Mouse (Mus musculus) left cerebral cortex, postnatal 25 days (tissue): ENCODE data around the gene Sycp2. TPM values are rescaled to one million over a fixed set of nuclear protein-coding genes. Genes with fewer than 3 reads are reported as not detected.

Experiments used
- DNase-seq, 2 experiments: peaks; one replicate each; pipeline ENCODE4 v3.0.0; 2022; ENCODE audit warnings: low spot score in 2 of 2, mixed read lengths in 1 of 2
- intact Hi-C: fragments of 180-260 bp; cut with DNase I; formaldehyde crosslinking; loops from one replicate; pipeline ENCODE4 v1.15.1; 2025
- total RNA-seq, 2 experiments: library from RNA; stranded (reverse); gene quantifications; 2 replicates each; pipeline ENCODE4 v1.2.3; 2021

Sycp2 gene
- 1 to 10 TPM; 1.2 to 1.5 TPM for total RNA-seq

GRCm38 (mm10) chr2:178407053-178407815 is at the start of gene Sycp2:
Sycp2 (minus strand) TSS chr2:178407685.
- DNase-seq = no peak
- intact Hi-C loops = no loop called here

GRCm38 (mm10) chr2:178454664-178455516 is 47.4 kb upstream of the Sycp2 start:
- intact Hi-C loops = no loop called here
- DNase-seq = no peak

GRCm38 (mm10) chr2:178450961-178451360 is 43.5 kb upstream of the Sycp2 start:
- intact Hi-C loops = no loop called here
- no peak for DNase-seq

GRCm38 (mm10) chr2:178450236-178450635 is 42.8 kb upstream of the Sycp2 start:
- DNase-seq = no peak
- intact Hi-C loops = no loop called here

GRCm38 (mm10) chr2:178449386-178449785 is 41.9 kb upstream of the Sycp2 start:
- DNase-seq = no peak
- intact Hi-C loops = no loop called here

- DNase-seq = peak in 1 of 2 experiments; percentile 64
Observed at GRCm38 (mm10) chr2:178437311-178437710, 29.8 kb upstream of the Sycp2 start.

GRCm38 (mm10) chr2:178433903-178434302 is 26.4 kb upstream of the Sycp2 start:
- intact Hi-C loops = no loop called here
- no peak for DNase-seq

More at GRCm38 (mm10) chr2:178437311-178437710, 29.8 kb upstream of the Sycp2 start:
- intact Hi-C loops = no loop called here

GRCm38 (mm10) chr2:178433495-178433894 is 26.0 kb upstream of the Sycp2 start:
- intact Hi-C loops = no loop called here

GRCm38 (mm10) chr2:178430231-178430630 is 22.7 kb upstream of the Sycp2 start, which contains the start of gene Cdh26:
Cdh26 (plus strand) TSS chr2:178430531.
- intact Hi-C loops = no loop called here
- DNase-seq = no peak

More at GRCm38 (mm10) chr2:178433495-178433894, 26.0 kb upstream of the Sycp2 start:
- DNase-seq = no peak

GRCm38 (mm10) chr2:178429426-178429825 is 21.9 kb upstream of the Sycp2 start:
- no peak for DNase-seq
- intact Hi-C loops = loop anchor here (5.0 to 10.0 kb wide), 3 partner anchors 78 to 1445 kb away; no protein-coding TSS in a partner anchor

GRCm38 (mm10) chr2:178428676-178429075 is 21.2 kb upstream of the Sycp2 start:
- no peak for DNase-seq
- intact Hi-C loops = loop anchor here (5.0 to 10.0 kb wide), 3 partner anchors 79 to 1446 kb away; no protein-coding TSS in a partner anchor

GRCm38 (mm10) chr2:178428183-178428582 is 20.7 kb upstream of the Sycp2 start:
- intact Hi-C loops = loop anchor here (5.0 to 10.0 kb wide), 3 partner anchors 79 to 1447 kb away; no protein-coding TSS in a partner anchor
- DNase-seq = no peak

GRCm38 (mm10) chr2:178427181-178427580 is 19.7 kb upstream of the Sycp2 start:
- no peak for DNase-seq
- intact Hi-C loops = loop anchor here (5.0 to 10.0 kb wide), 3 partner anchors 80 to 1448 kb away; no protein-coding TSS in a partner anchor

- peak in 1 of 2 experiments; percentile 43 for DNase-seq
- intact Hi-C loops = loop anchor here (5.0 to 10.0 kb wide), 3 partner anchors 81 to 1449 kb away; no protein-coding TSS in a partner anchor
Observed at GRCm38 (mm10) chr2:178426229-178426628, 18.7 kb upstream of the Sycp2 start.

GRCm38 (mm10) chr2:178423223-178423622 is 15.7 kb upstream of the Sycp2 start:
- no peak for DNase-seq
- intact Hi-C loops = loop anchor here (10.0 kb wide), 2 partner anchors 242 to 1452 kb away; no protein-coding TSS in a partner anchor

- no peak for DNase-seq
- intact Hi-C loops = loop anchor here (10.0 kb wide), 2 partner anchors 243 to 1453 kb away; no protein-coding TSS in a partner anchor
Observed at GRCm38 (mm10) chr2:178422186-178422585, 14.7 kb upstream of the Sycp2 start.

GRCm38 (mm10) chr2:178421603-178422002 is 14.1 kb upstream of the Sycp2 start:
- DNase-seq = no peak
- intact Hi-C loops = loop anchor here (10.0 kb wide), 2 partner anchors 243 to 1453 kb away; no protein-coding TSS in a partner anchor

- intact Hi-C loops = loop anchor here (10.0 kb wide), 2 partner anchors 244 to 1454 kb away; no protein-coding TSS in a partner anchor
- DNase-seq = no peak
Observed at GRCm38 (mm10) chr2:178420576-178420975, 13.1 kb upstream of the Sycp2 start.

- no peak for DNase-seq
- intact Hi-C loops = no loop called here
Observed at GRCm38 (mm10) chr2:178416970-178417369, 9.5 kb upstream of the Sycp2 start.

- DNase-seq = no peak
- intact Hi-C loops = no loop called here
Observed at GRCm38 (mm10) chr2:178416427-178416826, 8.9 kb upstream of the Sycp2 start.
